ENCODE assay signal across 9 mouse cellular contexts in the genomic region with DNA sequence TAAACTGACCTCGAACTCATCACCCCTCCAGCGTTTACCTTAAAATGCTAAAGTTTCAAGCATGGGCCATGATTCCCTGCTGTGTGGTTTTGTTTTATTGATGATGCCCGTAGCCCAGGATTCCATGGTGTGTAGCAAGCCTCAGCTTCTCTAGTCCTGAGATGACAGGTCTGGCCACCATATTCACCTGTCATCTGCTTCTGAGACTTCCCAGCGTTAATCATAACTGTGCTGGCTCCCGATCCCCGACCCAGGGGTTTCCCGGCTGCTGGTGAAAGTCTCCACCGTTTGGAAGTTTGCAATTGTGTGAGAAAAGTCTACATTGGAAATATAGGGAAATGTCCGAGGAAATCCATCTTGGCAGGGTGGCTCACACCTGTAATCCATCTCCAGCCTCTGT. TPM values are rescaled to one million over a fixed set of nuclear protein-coding genes. Genes with fewer than 3 reads are reported as not detected.
A peak's percentile ranks its signal among the peaks of the same experiment; 100 is the strongest.
DNase-seq lines count a peak whose midpoint lies in the region; ATAC-seq and TF ChIP-seq lines count a peak whose summit lies in the region.
"Had no signal": no experiment of that assay in that cellular context is flagged by ENCODE, and none has a peak within 500 bp of the region (broad histone marks: within the 10 kb centered on the region; RNA-seq: fewer than 3 reads in every experiment).

No protein-coding gene starts in this region.

- no peaks in the 10 kb centered on the region for H3K4me1 ChIP-seq in kidney, postnatal 0 days (replicated peaks; ENCODE audit: insufficient read depth, low read length)
- 0 out of 2 replicates have a peak, but pooled peaks cover 7% of the 10 kb centered on the region for H3K4me1 ChIP-seq in embryonic facial prominence, embryonic 12.5 days
- peaks cover 2% of the 10 kb centered on the region; the same call in 1 of the 2 replicates for H3K4me1 ChIP-seq in hindbrain, embryonic 16.5 days (ENCODE audit: control insufficient read depth, insufficient read depth, low read depth, low read length)
- peaks cover 13% of the 10 kb centered on the region for H3K4me1 ChIP-seq in midbrain, embryonic 15.5 days

- no peaks in the 10 kb centered on the region for H3K9me3 ChIP-seq in kidney, postnatal 0 days (replicated peaks; ENCODE audit: low read length)
- no peaks in the 10 kb centered on the region for H3K9me3 ChIP-seq in embryonic facial prominence, embryonic 12.5 days
- no peaks in the 10 kb centered on the region for H3K9me3 ChIP-seq in hindbrain, embryonic 16.5 days (ENCODE audit: control insufficient read depth, low read length)
- no peaks in the 10 kb centered on the region for H3K9me3 ChIP-seq in midbrain, embryonic 15.5 days

- ATAC-seq in kidney, postnatal 0 days (replicated peaks; ENCODE audit: low FRiP score, low read depth): no peak
- ATAC-seq in embryonic facial prominence, embryonic 12.5 days (ENCODE audit: insufficient number of reproducible peaks, insufficient read depth, low FRiP score, low TSS enrichment): no peak
- ATAC-seq in hindbrain, embryonic 16.5 days: no peak
- no peak for ATAC-seq in midbrain, embryonic 15.5 days (replicated peaks)

- no peaks in the 10 kb centered on the region for H3K27me3 ChIP-seq in kidney, postnatal 0 days (ENCODE audit: insufficient read depth, low read length)
- no peaks in the 10 kb centered on the region for H3K27me3 ChIP-seq in embryonic facial prominence, embryonic 12.5 days
- H3K27me3 ChIP-seq in hindbrain, embryonic 16.5 days (replicated peaks; ENCODE audit: control insufficient read depth, insufficient read depth, low read length): no peaks in the 10 kb centered on the region
- no peaks in the 10 kb centered on the region for H3K27me3 ChIP-seq in midbrain, embryonic 15.5 days (replicated peaks)

- 71% methylated on average over 9 of the region's 9 CpGs for WGBS in kidney, postnatal 0 days
- 69% methylated on average over 9 of the region's 9 CpGs for WGBS in embryonic facial prominence, embryonic 12.5 days
- WGBS in hindbrain, embryonic 16.5 days: 67% methylated on average over 9 of the region's 9 CpGs
- 73% methylated on average over 9 of the region's 9 CpGs for WGBS in midbrain, embryonic 15.5 days

- no peak for DNase-seq in kidney, postnatal 0 days (ENCODE audit: low spot score)
- no peak for DNase-seq in kidney, adult 8-10 months
- DNase-seq in c-Kit-positive CD71-positive TER-119-positive erythroid progenitor cells, embryonic 14.5 days (ENCODE audit: low spot score): no peak
- no peak for DNase-seq in retina, postnatal 1 day
- DNase-seq in kidney, postnatal 14 days: no peak
- DNase-seq: left cerebral cortex, postnatal 4 days had no signal

- no peak for TF ChIP-seq CTCF in kidney, postnatal 0 days (IDR thresholded peaks at IDR 0.05; ENCODE audit: low read depth)

- H3K4me2 ChIP-seq in kidney, postnatal 0 days (ENCODE audit: low read length): peak overlapping the region; percentile 94
- peak overlapping the region; percentile 89 for H3K4me2 ChIP-seq in embryonic facial prominence, embryonic 12.5 days (replicated peaks)
- peak overlapping the region; percentile 83 for H3K4me2 ChIP-seq in hindbrain, embryonic 16.5 days (ENCODE audit: low read length)
- peak overlapping the region; percentile 72 for H3K4me2 ChIP-seq in midbrain, embryonic 15.5 days

- H3K27ac ChIP-seq in kidney, postnatal 0 days: peak overlapping the region; percentile 95
- H3K27ac ChIP-seq in embryonic facial prominence, embryonic 12.5 days: no peak overlapping the region
- peak overlapping the region; percentile 93; the same call in 1 of the 2 replicates for H3K27ac ChIP-seq in hindbrain, embryonic 16.5 days (ENCODE audit: low read depth, low read length)
- peak overlapping the region; percentile 97 for H3K27ac ChIP-seq in midbrain, embryonic 15.5 days

- peak overlapping the region; percentile 63; the same call in 1 of the 2 replicates for H3K4me3 ChIP-seq in kidney, postnatal 0 days (replicated peaks; ENCODE audit: low read depth, low read length)
- peak overlapping the region; percentile 75 for H3K4me3 ChIP-seq in embryonic facial prominence, embryonic 12.5 days
- H3K4me3 ChIP-seq in hindbrain, embryonic 16.5 days (ENCODE audit: low read length): peak overlapping the region; percentile 61
- peak overlapping the region; percentile 67 for H3K4me3 ChIP-seq in midbrain, embryonic 15.5 days

- H3K9ac ChIP-seq in kidney, postnatal 0 days (ENCODE audit: low read depth, low read length): peak overlapping the region; percentile 74
- no peak overlapping the region; the same call in 1 of the 2 replicates for H3K9ac ChIP-seq in embryonic facial prominence, embryonic 12.5 days
- H3K9ac ChIP-seq in hindbrain, embryonic 16.5 days (ENCODE audit: low read depth, low read length): peak overlapping the region; percentile 81
- H3K9ac ChIP-seq in midbrain, embryonic 15.5 days: peak overlapping the region; percentile 82

- H3K36me3 ChIP-seq in kidney, postnatal 0 days (ENCODE audit: insufficient read depth, low read length): no peaks in the 10 kb centered on the region
- H3K36me3 ChIP-seq in embryonic facial prominence, embryonic 12.5 days: no peaks in the 10 kb centered on the region
- H3K36me3 ChIP-seq in hindbrain, embryonic 16.5 days (ENCODE audit: control insufficient read depth, insufficient read depth, low read length): no peaks in the 10 kb centered on the region
- no peaks in the 10 kb centered on the region for H3K36me3 ChIP-seq in midbrain, embryonic 15.5 days (replicated peaks)

RNA-seq across cellular contexts. Expression of gene Nupr1l, which starts 0.8 kb away (rescaled TPM):
- 6.5 and 6.8 TPM in 2 replicates for polyA plus RNA-seq in kidney, postnatal 0 days (2015; fragmentation: Nextera tagmentation; extraction: Ambion mirVana)
- 4.2 and 4.5 TPM in 2 replicates for polyA plus RNA-seq in embryonic facial prominence, embryonic 12.5 days (2016; fragmentation: Nextera tagmentation; extraction: Ambion mirVana)
- 4.5 and 4.7 TPM in 2 replicates for polyA plus RNA-seq in hindbrain, embryonic 16.5 days (2015; fragmentation: Nextera tagmentation; extraction: Ambion mirVana)
- polyA plus RNA-seq in midbrain, embryonic 15.5 days (2015; fragmentation: Nextera tagmentation; extraction: Ambion mirVana): 3.9 and 5.9 TPM in 2 replicates

RNA-seq across cellular contexts. Expression of gene Phkg1, which starts 10.8 kb away (rescaled TPM):
- 0.05 and 0.10 TPM in 2 replicates for polyA plus RNA-seq in kidney, postnatal 0 days (2015; fragmentation: Nextera tagmentation; extraction: Ambion mirVana)
- 0.14 and 0.24 TPM in 2 replicates for polyA plus RNA-seq in embryonic facial prominence, embryonic 12.5 days (2016; fragmentation: Nextera tagmentation; extraction: Ambion mirVana)
- polyA plus RNA-seq in hindbrain, embryonic 16.5 days (2015; fragmentation: Nextera tagmentation; extraction: Ambion mirVana): 1.0 and 1.2 TPM in 2 replicates
- 0.40 and 0.56 TPM in 2 replicates for polyA plus RNA-seq in midbrain, embryonic 15.5 days (2015; fragmentation: Nextera tagmentation; extraction: Ambion mirVana)

RNA-seq across cellular contexts. Expression of gene Zbed5, which starts 13.6 kb away (rescaled TPM):
- 6.1 and 6.6 TPM in 2 replicates for polyA plus RNA-seq in kidney, postnatal 0 days (2015; fragmentation: Nextera tagmentation; extraction: Ambion mirVana)
- polyA plus RNA-seq in embryonic facial prominence, embryonic 12.5 days (2016; fragmentation: Nextera tagmentation; extraction: Ambion mirVana): 11.5 and 12.3 TPM in 2 replicates
- polyA plus RNA-seq in hindbrain, embryonic 16.5 days (2015; fragmentation: Nextera tagmentation; extraction: Ambion mirVana): 14.0 and 14.1 TPM in 2 replicates
- polyA plus RNA-seq in midbrain, embryonic 15.5 days (2015; fragmentation: Nextera tagmentation; extraction: Ambion mirVana): 16.6 and 17.3 TPM in 2 replicates

RNA-seq across cellular contexts. Expression of gene Chchd2, which starts 21.9 kb away (rescaled TPM):
- 1,323 and 1,401 TPM in 2 replicates for polyA plus RNA-seq in kidney, postnatal 0 days (2015; fragmentation: Nextera tagmentation; extraction: Ambion mirVana)
- 862 and 908 TPM in 2 replicates for polyA plus RNA-seq in embryonic facial prominence, embryonic 12.5 days (2016; fragmentation: Nextera tagmentation; extraction: Ambion mirVana)
- 679 and 729 TPM in 2 replicates for polyA plus RNA-seq in hindbrain, embryonic 16.5 days (2015; fragmentation: Nextera tagmentation; extraction: Ambion mirVana)
- polyA plus RNA-seq in midbrain, embryonic 15.5 days (2015; fragmentation: Nextera tagmentation; extraction: Ambion mirVana): 674 and 719 TPM in 2 replicates

RNA-seq across cellular contexts. Expression of gene Vkorc1l1, which starts 32.6 kb away (rescaled TPM):
- polyA plus RNA-seq in kidney, postnatal 0 days (2015; fragmentation: Nextera tagmentation; extraction: Ambion mirVana): 19.4 and 20.7 TPM in 2 replicates
- 35.1 and 35.8 TPM in 2 replicates for polyA plus RNA-seq in embryonic facial prominence, embryonic 12.5 days (2016; fragmentation: Nextera tagmentation; extraction: Ambion mirVana)
- 22.6 and 27.3 TPM in 2 replicates for polyA plus RNA-seq in hindbrain, embryonic 16.5 days (2015; fragmentation: Nextera tagmentation; extraction: Ambion mirVana)
- 31.9 and 32.8 TPM in 2 replicates for polyA plus RNA-seq in midbrain, embryonic 15.5 days (2015; fragmentation: Nextera tagmentation; extraction: Ambion mirVana)
